Mouse (Mus musculus) cerebellum, adult 9-10 months (tissue): Measurements from ENCODE around the gene Cdkal1.

Source experiments
- DNase-seq: peaks from one replicate; pipeline ENCODE4 v3.0.0; 2022

Cdkal1 gene

GRCm38 (mm10) chr13:29320421-29320820, 535.1 kb downstream of the Cdkal1 start:
- no peak for DNase-seq

GRCm38 (mm10) chr13:29317703-29318102, 537.8 kb downstream of the Cdkal1 start:
- no peak for DNase-seq

- no peak for DNase-seq
These were observed 539.2 kb downstream of the Cdkal1 start for GRCm38 (mm10) chr13:29316271-29316670.

GRCm38 (mm10) chr13:29312026-29312425, 543.4 kb downstream of the Cdkal1 start:
- no peak for DNase-seq

DNA sequence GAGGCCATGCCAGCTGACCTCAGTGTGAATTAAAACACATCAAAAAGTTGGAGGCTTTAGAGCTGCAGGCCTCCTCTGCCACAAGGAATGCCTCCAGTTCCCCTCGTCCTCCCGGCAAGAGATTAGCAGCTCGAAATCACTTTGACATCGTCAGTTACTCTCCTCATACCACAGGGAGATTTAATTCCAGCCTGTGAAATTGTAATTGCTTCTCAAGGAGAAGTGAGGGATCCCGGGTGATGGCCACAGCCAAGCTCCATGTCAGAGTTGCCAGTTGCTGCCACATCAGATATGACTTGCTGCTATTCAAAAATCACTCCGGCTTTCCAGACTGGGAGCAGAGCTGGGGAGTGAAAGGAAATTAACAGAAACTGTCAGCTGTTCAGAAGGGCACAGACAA, 548.1 kb downstream of the Cdkal1 start:
- no peak for DNase-seq

- DNase-seq: no peak
These were observed 562.8 kb downstream of the Cdkal1 start for GRCm38 (mm10) chr13:29292608-29293240.

- no peak for DNase-seq
These were observed 564.9 kb downstream of the Cdkal1 start for GRCm38 (mm10) chr13:29290569-29290968.

DNA sequence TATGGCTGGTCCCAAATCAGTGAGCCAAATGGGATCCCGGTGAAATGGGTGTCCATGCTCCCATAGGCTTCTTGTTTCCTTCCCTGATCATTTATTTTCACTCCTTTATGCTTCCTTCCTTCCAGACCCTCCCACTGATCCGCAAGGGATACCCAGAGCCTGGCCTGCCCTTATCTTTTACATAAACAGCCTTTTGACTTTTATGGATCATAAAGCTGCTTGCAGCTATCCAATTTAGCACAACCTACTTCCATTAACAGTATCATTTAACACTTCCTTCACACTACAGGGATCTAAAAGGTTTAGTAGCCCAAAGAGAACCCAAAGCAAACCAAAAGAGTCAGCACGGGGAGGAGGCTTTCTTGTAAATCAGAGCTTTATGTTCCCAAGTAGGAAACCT, 570.4 kb downstream of the Cdkal1 start:
- no peak for DNase-seq

- no peak for DNase-seq
These were observed 573.9 kb downstream of the Cdkal1 start for GRCm38 (mm10) chr13:29281556-29281955.

DNA sequence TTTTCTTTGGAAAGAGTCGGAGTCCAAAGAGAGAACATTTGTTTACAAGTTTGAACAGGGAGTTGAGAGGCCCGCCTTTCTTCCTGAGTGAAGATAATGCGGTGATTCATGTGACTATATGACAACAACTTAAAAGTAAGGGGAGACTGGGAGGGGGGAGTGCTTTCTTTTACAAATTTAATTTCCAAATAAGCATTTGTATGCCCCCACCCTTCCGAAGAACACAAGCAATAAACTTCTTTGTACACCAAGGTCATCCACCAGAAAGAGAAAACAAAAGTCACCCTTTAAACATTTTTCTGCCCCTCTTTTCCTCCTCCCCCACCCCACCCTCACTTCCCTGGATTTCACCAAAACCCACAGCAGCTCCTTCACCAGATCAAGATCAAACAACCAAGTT, 577.3 kb downstream of the Cdkal1 start:
- DNase-seq: no peak

GRCm38 (mm10) chr13:29274296-29274695, 581.2 kb downstream of the Cdkal1 start:
- DNase-seq: peak; percentile 91

GRCm38 (mm10) chr13:29273693-29274221, 581.7 kb downstream of the Cdkal1 start:
- DNase-seq: peak; percentile 55

DNA sequence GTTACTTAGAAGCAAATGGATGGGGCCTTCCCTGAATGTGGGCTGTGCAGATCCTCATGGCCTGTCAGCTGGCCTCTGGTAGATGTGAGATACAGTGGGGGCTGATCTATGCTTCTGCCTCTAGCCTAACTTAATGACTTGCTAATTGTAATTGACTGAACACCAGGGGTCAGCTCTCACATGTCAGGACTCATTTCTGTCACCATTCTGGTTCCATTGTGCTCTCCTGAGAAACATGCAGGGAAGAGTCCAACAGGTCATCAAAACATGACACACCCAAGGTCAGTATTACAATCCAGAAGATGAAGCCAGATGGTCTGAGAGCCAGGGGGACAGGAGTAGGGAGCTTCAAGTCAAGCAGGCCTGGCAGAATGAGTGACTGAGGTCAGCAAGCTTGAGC, 584.0 kb downstream of the Cdkal1 start:
- DNase-seq: no peak

DNA sequence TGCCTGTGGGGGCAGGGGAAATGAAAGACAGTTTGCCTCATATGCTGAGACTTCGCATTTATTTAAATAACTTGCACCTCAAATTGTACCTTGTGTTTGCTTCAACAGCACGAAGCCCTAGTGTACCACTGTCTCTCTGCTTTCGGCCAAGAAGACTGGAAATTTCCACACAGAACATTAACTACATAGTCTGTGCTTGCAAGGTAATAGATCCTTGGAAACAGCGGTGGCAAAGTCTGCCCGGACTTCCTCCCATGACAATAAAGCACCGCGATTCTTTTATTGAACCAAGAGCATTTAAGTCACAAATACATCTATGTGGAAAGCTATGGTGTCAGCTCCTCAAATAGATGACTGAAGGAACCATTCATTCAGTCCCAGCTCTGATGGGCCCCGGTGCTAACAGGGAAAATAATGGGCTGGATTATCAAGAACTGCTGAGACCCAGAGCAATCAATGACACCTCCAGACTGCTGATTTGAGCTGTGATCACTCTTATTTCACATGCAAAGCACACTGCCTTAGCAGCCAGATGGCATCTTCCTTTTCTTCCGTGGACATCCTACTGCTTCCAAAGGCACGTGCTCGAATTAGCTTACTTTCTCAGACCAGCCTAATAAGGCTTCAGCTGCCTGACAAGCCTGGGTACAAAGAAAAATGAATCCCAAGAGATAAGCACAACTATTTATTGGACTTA, 591.3 kb downstream of the Cdkal1 start:
- no peak for DNase-seq

GRCm38 (mm10) chr13:29262164-29262563, 593.3 kb downstream of the Cdkal1 start:
- no peak for DNase-seq

- DNase-seq: no peak
These were observed 606.9 kb downstream of the Cdkal1 start for GRCm38 (mm10) chr13:29248535-29248934.

GRCm38 (mm10) chr13:29247800-29248199, 607.7 kb downstream of the Cdkal1 start:
- no peak for DNase-seq

DNA sequence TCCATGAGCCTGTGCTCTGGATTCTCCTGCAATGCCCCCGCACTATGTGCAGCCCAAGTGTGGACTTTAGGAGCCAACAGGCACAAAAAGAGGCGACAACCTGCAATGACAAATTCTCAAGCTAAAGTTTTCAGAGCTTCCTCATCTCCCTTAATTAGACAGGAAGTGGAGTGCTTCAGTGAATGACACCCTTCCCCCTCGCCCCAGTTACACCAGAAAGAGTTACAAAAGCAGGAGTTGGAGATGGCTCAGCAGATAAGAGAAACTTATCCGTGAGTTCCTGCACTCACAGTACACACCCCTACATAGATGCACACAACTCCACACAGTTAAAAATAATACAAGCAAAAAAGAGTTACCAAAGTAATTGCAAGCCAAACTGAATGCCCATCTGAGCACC, 620.4 kb downstream of the Cdkal1 start:
- DNase-seq: no peak

DNA sequence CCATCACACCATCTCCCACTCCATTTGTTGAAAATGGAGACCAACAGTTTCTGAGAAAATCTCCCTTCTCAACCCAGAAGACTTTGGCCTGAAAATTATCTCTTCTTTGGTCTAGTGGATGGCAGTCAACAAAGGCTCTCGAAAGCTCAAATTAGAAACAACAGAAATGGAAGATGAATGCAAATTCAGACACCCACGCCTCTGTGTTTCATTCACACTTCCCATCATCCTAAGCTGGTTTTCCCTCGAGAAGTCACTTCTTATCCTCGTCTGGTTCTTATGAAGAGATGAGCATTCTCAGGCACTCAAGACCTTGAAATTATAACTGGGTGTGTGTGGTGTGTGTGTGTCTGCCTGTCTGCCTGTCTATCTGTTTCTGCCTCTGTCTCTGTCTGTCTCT, 621.0 kb downstream of the Cdkal1 start:
- DNase-seq: no peak

- no peak for DNase-seq
These were observed 621.5 kb downstream of the Cdkal1 start for GRCm38 (mm10) chr13:29233970-29234369.

DNA sequence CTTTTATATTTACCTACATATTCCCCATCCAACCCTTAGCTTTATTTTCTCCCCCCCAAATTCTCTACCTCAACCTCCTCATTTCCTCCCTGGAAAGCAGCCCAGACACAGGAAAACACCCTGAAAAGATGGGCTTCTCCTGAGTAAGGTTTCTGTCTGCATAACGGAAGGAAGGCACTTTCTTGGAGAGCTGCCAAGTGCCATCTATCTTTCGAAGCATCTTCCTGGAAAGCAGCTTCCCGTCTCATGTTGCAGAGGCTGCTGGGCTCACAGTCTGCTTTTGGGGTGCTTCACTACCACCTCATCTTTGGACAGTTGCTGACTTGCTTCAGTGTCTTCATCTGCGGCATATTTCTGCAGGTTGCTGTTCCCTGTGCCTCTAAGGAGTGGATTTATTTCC, 622.8 kb downstream of the Cdkal1 start:
- no peak for DNase-seq

DNA sequence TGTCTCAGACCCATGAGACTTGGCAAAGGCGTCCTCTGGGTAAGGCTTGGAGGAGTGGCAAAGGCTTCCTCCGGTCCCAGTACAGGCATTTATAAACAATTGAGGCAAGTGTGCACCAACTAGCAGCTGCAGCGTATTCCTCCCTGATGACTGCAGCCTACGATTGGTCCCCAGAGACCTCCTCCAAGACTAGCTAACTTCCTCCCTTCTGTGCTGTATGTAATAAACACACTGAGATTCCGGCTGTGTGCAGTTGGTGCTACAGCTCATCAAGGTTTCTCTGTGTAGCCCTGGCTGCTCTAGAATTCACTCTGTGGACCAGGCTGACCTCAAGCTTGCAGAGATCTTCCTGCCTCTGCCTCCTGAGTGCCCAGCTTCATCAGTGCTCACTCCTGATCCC, 630.7 kb downstream of the Cdkal1 start:
- DNase-seq: no peak

DNA sequence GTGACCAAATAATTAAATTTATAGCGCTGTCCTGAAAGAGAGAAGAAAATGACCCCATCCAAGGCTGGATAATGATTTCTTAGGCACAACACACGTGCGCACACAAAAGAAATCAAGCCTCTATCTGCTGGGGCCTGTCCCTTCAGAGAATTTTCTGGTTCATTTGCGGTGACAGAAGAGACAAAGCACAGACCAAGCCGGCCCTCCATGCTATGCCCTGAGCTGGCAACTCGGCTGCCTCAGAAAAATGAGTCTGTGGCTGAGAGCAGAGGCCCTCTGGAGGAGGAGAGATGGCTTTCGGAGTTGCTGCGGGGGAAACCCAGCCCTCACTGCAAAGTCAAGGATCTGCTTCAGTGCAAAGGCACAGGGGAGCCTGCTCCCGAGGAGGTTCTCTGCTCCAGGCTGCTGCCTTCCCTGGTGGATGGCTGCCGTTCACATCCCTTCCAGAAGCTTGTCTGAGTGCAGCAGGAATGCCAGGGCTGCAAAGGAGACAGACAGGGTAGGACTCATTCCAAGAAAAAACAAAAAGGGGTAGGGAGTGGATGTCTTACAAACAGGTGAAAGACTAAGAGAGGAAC, 633.1 kb downstream of the Cdkal1 start:
- DNase-seq: no peak

DNA sequence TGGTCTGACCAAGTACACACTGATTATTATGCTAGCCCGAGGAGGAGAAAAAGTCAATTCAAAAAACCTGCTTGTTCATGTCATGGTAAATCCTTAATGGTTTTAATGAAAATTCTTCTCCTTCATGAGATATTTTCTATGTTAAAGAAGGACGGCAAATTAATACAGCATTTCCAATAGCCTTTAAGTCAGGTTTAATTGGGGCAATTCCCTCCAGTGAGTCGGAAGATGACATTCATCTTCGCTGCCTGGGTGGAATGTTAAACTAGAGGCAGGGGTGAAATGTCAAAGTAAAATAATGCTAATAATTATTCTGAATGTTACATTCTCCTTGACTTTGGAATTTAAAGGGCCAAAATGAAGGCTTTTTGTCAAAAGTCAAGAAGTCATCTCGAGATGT, 633.8 kb downstream of the Cdkal1 start:
- no peak for DNase-seq
